Mouse (Mus musculus) MEL (cell line): Measurements from ENCODE around the gene Cdh23. TPM values are rescaled to one million over a fixed set of nuclear protein-coding genes. Genes with fewer than 3 reads are reported as not detected.

Experiments
- DNase-seq: peaks from one replicate; pipeline ENCODE4 v3.0.0; 2011; ENCODE audit warnings: low read depth, low spot score
- H3K27ac ChIP-seq: 2 replicates; pipeline ENCODE4 v1.5.1; 2012; ENCODE audit warnings: low read depth, mild to moderate bottlenecking, control low read depth, low read length, moderate library complexity; ENCODE audit not compliant: control insufficient read depth
- H3K27me3 ChIP-seq, 2 experiments: fragments of 150-350 bp in 1 of 2; sonication (generic) in 1 of 2; 2 replicates each; pipeline ENCODE4 v1.6.1; 2012; ENCODE audit warnings: low read length in 2 of 2, mild to moderate bottlenecking in 2 of 2, improper control_type of control experiment in 1 of 2, moderate library complexity in 1 of 2; ENCODE audit not compliant: insufficient read depth in 2 of 2, control insufficient read depth in 1 of 2
- H3K36me3 ChIP-seq, 2 experiments: 2 replicates each; pipeline ENCODE4 v1.6.1; 2012 to 2014; ENCODE audit warnings: low read length in 2 of 2, improper control_type of control experiment in 1 of 2, inconsistent platforms in 1 of 2, mild to moderate bottlenecking in 1 of 2; ENCODE audit not compliant: insufficient read depth in 2 of 2, control insufficient read depth in 1 of 2
- H3K4me1 ChIP-seq, 2 experiments: fragments of 150-350 bp in 1 of 2; sonication (generic) in 1 of 2; 2 replicates each; pipeline ENCODE4 v1.6.1; 2012; ENCODE audit warnings: low read length in 2 of 2, improper control_type of control experiment in 1 of 2, mild to moderate bottlenecking in 1 of 2; ENCODE audit not compliant: insufficient read depth in 2 of 2, control insufficient read depth in 1 of 2
- H3K4me3 ChIP-seq, 2 experiments: fragments of 150-350 bp in 1 of 2; sonication (generic) in 1 of 2; 2 replicates each; pipeline ENCODE4 v1.5.1; 2012; ENCODE audit warnings: low read depth in 2 of 2, low read length in 2 of 2, mild to moderate bottlenecking in 2 of 2, moderate library complexity in 2 of 2, control low read depth in 1 of 2, improper control_type of control experiment in 1 of 2; ENCODE audit not compliant: control insufficient read depth in 1 of 2, insufficient read depth in 1 of 2
- H3K79me2 ChIP-seq: 2 replicates; pipeline ENCODE4 v1.6.1; 2012; ENCODE audit warnings: mild to moderate bottlenecking, low read length, moderate library complexity; ENCODE audit not compliant: control insufficient read depth, poor library complexity, insufficient read depth
- H3K9ac ChIP-seq: 2 replicates; pipeline ENCODE4 v1.6.1; 2012; ENCODE audit warnings: low read depth, mild to moderate bottlenecking, control low read depth, low read length, moderate library complexity; ENCODE audit not compliant: control insufficient read depth, poor library complexity, severe bottlenecking
- H3K9me3 ChIP-seq: fragments of 150-350 bp; sonication (generic); replicated peaks from 2 replicates; pipeline ENCODE4 v1.6.1; 2012; ENCODE audit warnings: mild to moderate bottlenecking, low read length, improper control_type of control experiment, moderate library complexity; ENCODE audit not compliant: insufficient read depth
- CHD1 ChIP-seq: IDR thresholded peaks from 2 replicates; pipeline ENCODE4 v1.6.1; 2012; ENCODE audit warnings: low read depth, mild to moderate bottlenecking, inconsistent platforms, low read length, improper control_type of control experiment
- CHD2 ChIP-seq: IDR thresholded peaks from 2 replicates; pipeline ENCODE4 v1.6.1; 2011; ENCODE audit warnings: low read length, improper control_type of control experiment
- HCFC1 ChIP-seq: IDR thresholded peaks from 2 replicates; pipeline ENCODE4 v1.6.1; 2012; ENCODE audit warnings: low read depth, mild to moderate bottlenecking, inconsistent platforms, low read length, improper control_type of control experiment, moderate library complexity
- JUND ChIP-seq: IDR thresholded peaks from 2 replicates; pipeline ENCODE4 v1.6.1; 2011; ENCODE audit warnings: low read depth, mild to moderate bottlenecking, improper control_type of control experiment, low read length
- KAT2A ChIP-seq: conservative IDR thresholded peaks from 2 replicates; pipeline ENCODE4 v1.6.1; 2012; ENCODE audit warnings: low read depth, low read length, improper control_type of control experiment, inconsistent platforms
- MAFK ChIP-seq: IDR thresholded peaks from 2 replicates; pipeline ENCODE4 v1.6.1; 2011; ENCODE audit warnings: low read depth, mild to moderate bottlenecking, low read length, improper control_type of control experiment, borderline replicate concordance
- MYB ChIP-seq: IDR thresholded peaks from 2 replicates; pipeline ENCODE4 v1.6.1; 2011; ENCODE audit warnings: mild to moderate bottlenecking, low read depth, low read length, improper control_type of control experiment
- NELFE ChIP-seq: IDR thresholded peaks from 2 replicates; pipeline ENCODE4 v1.6.1; 2011; ENCODE audit warnings: low read depth, low read length, improper control_type of control experiment
- NRF1 ChIP-seq: IDR thresholded peaks from 2 replicates; pipeline ENCODE4 v1.6.1; 2014; ENCODE audit warnings: low read depth, mild to moderate bottlenecking, inconsistent platforms, low read length, improper control_type of control experiment, moderate library complexity; ENCODE audit not compliant: poor library complexity, insufficient read depth, severe bottlenecking
- POLR2AphosphoS2 ChIP-seq: IDR thresholded peaks from 2 replicates; pipeline ENCODE4 v1.6.1; 2011; ENCODE audit warnings: low read length, improper control_type of control experiment
- SIN3A ChIP-seq: IDR thresholded peaks from 2 replicates; pipeline ENCODE4 v1.6.1; 2012; ENCODE audit warnings: low read length, improper control_type of control experiment, inconsistent platforms
- UBTF ChIP-seq: IDR thresholded peaks from 2 replicates; pipeline ENCODE4 v1.6.1; 2012; ENCODE audit warnings: low read depth, mild to moderate bottlenecking, inconsistent platforms, low read length, improper control_type of control experiment, moderate library complexity, borderline replicate concordance; ENCODE audit not compliant: insufficient read depth
- USF2 ChIP-seq, 2 experiments: IDR thresholded peaks; 2 replicates each; pipeline ENCODE4 v1.6.1; 2011 to 2012; ENCODE audit warnings: improper control_type of control experiment in 2 of 2, low read length in 2 of 2, borderline replicate concordance in 1 of 2, inconsistent platforms in 1 of 2, low read depth in 1 of 2, mild to moderate bottlenecking in 1 of 2; ENCODE audit not compliant: insufficient read depth in 1 of 2
- ZC3H11A ChIP-seq: IDR thresholded peaks from 2 replicates; pipeline ENCODE4 v1.6.1; 2012; ENCODE audit warnings: low read depth, mild to moderate bottlenecking, inconsistent platforms, low read length, improper control_type of control experiment
- ZKSCAN1 ChIP-seq: IDR thresholded peaks from 2 replicates; pipeline ENCODE4 v1.6.1; 2012; ENCODE audit warnings: low read depth, mild to moderate bottlenecking, inconsistent platforms, low read length, improper control_type of control experiment, moderate library complexity
- ZMIZ1 ChIP-seq: IDR thresholded peaks from 2 replicates; pipeline ENCODE4 v1.6.1; 2012; ENCODE audit warnings: low read depth, mild to moderate bottlenecking, inconsistent platforms, low read length, improper control_type of control experiment, moderate library complexity
- ZNF384 ChIP-seq: IDR thresholded peaks from 2 replicates; pipeline ENCODE4 v1.6.1; 2012; ENCODE audit warnings: low read depth, mild to moderate bottlenecking, inconsistent platforms, low read length, improper control_type of control experiment
- polyA plus RNA-seq, 2 experiments: library from polyadenylated mRNA; stranded (reverse) in 1 of 2; unstranded in 1 of 2; fragments of >175 nt in 1 of 2; fragments of >200 nt in 1 of 2; gene quantifications; 2 replicates each; pipeline versions ENCODE4 v1.2.1 to v1.2.4; 2012; ENCODE audit warnings: low replicate concordance in 2 of 2, low read depth in 1 of 2; ENCODE audit not compliant: insufficient read length in 2 of 2, insufficient read depth in 1 of 2, missing spikeins in 1 of 2
- total RNA-seq: library from RNA; depleted of rRNA; stranded (reverse); fragments of 300-350 nt; gene quantifications from 2 replicates; pipeline ENCODE4 v1.2.3, GENCODE M21; 2012

Gene Cdh23
- total and polyA plus RNA-seq, 3 experiments: 0.04 TPM; not detected in 2

DNA sequence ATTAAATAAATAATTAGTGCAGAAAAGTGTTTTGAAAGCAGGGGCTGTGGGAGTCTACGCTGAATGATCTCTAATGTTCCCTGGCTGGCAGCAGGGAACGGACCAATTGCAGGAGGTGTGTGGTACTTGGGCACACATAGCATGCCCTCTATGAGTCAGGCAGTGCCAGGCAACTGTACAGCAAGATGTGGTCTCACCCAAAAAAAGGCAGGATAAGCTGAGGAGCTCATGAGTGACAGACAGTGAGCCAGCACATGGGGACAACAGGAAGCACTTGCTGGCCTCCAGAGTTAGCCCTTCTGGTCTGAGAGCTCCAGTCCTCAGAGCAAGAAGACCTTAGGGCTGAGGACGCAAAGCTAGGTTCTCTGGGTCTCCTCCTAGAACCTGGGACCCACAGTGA is 121.4 kb downstream of the Cdh23 start:
- H3K27ac ChIP-seq: no peak overlapping the region
- no peaks in the 10 kb centered on the region for H3K36me3 ChIP-seq
- H3K9me3 ChIP-seq: no peaks in the 10 kb centered on the region
- no peak overlapping the region for H3K4me3 ChIP-seq
- peaks cover 0 to 12% of the 10 kb centered on the region in 2 experiments; a peak in 3 of 4 replicates for H3K4me1 ChIP-seq
- DNase-seq: no peak
- no peaks in the 10 kb centered on the region for H3K27me3 ChIP-seq
- H3K79me2 ChIP-seq: no peaks in the 10 kb centered on the region
- TF ChIP-seq CHD1 (no peak), HCFC1 (no peak), KAT2A (no peak), USF2 (IDR thresholded peaks at IDR 0.05; ENCODE audit: borderline replicate concordance in 1 of 2, insufficient read depth in 1 of 2, low read depth in 1 of 2, low read length in 2 of 2) (no peak), UBTF (no peak), MYB (no peak)
- no peak overlapping the region for H3K9ac ChIP-seq

DNA sequence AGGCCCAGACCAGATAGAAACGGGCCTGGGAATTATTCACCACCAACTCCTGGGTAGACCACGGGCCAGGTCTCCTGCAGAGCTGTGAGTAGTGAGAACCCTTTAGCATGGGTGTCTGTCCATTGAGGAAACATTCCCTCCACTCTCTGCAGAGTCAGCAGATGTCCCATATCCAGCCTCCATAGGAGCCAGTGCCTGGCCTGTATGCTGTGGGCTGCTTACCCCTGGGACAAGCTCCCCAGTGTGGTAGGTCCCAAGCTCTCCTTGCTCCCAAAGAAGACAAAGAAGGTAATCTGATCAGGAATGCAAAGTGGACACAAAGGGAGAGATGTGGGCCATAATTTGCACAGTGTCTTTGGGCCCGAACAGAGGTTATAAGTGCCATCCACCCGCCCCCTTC is 124.8 kb downstream of the Cdh23 start:
- no peaks in the 10 kb centered on the region for H3K79me2 ChIP-seq
- no peak overlapping the region for H3K9ac ChIP-seq
- H3K27me3 ChIP-seq: no peaks in the 10 kb centered on the region
- H3K27ac ChIP-seq: no peak overlapping the region
- DNase-seq: no peak
- no peaks in the 10 kb centered on the region for H3K36me3 ChIP-seq
- H3K9me3 ChIP-seq: no peaks in the 10 kb centered on the region
- no peak overlapping the region for H3K4me3 ChIP-seq
- TF ChIP-seq MAFK (no peak), ZNF384 (no peak), POLR2AphosphoS2 (no peak), ZMIZ1 (no peak), JUND (no peak), ZKSCAN1 (no peak), CHD2 (no peak), NELFE (no peak), KAT2A (no peak), NRF1 (no peak), USF2 (IDR thresholded peaks at IDR 0.05; ENCODE audit: borderline replicate concordance in 1 of 2, insufficient read depth in 1 of 2, low read depth in 1 of 2, low read length in 2 of 2) (no peak), SIN3A (no peak), ZC3H11A (no peak)
- peaks cover 0 to 3% of the 10 kb centered on the region in 2 experiments; a peak in 1 of 4 replicates for H3K4me1 ChIP-seq
